7 mouse cellular contexts compared by ENCODE assay signal in the genomic region with DNA sequence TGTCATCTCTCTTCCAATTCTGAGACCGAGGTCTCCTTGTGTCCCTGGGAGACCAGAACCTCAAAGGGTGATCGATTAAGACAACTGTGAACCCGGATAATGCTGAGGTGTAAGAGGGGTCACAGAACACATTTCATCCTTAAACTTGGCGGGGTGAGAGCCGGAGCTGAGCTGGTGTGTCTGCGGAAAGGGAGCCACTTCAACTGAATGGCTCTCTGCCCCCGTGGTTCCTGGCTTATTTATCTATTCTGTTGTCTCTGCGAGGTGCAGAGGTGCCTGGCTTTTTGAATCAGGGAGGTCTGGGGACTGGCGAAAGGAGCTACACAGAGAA. TPM values are rescaled to one million over a fixed set of nuclear protein-coding genes. Genes with fewer than 3 reads are reported as not detected.
DNase-seq lines count a peak whose midpoint lies in the region; ATAC-seq lines count a peak whose summit lies in the region.

No protein-coding gene starts in this region.

- WGBS in lung, embryonic 15.5 days, result 0% methylated on average over 9 of the region's 9 CpGs
- 2% methylated on average over 9 of the region's 9 CpGs for WGBS in embryonic facial prominence, embryonic 14.5 days
- WGBS in midbrain, embryonic 12.5 days, result 5% methylated on average over 9 of the region's 9 CpGs

- H3K9me3 ChIP-seq in lung, embryonic 15.5 days, result no peaks in the 10 kb centered on the region
- H3K9me3 ChIP-seq in embryonic facial prominence, embryonic 14.5 days (ENCODE audit: control insufficient read depth, low read length), result no peaks in the 10 kb centered on the region
- no peaks in the 10 kb centered on the region for H3K9me3 ChIP-seq in midbrain, embryonic 12.5 days

- peak overlapping the region; percentile 72 for H3K9ac ChIP-seq in lung, embryonic 15.5 days
- H3K9ac ChIP-seq in embryonic facial prominence, embryonic 14.5 days (ENCODE audit: low read depth, low read length), result peak overlapping the region; percentile 76
- peak overlapping the region; percentile 62 for H3K9ac ChIP-seq in midbrain, embryonic 12.5 days (replicated peaks)

- no peak for ATAC-seq in lung, embryonic 15.5 days (ENCODE audit: borderline replicate concordance, extremely low read depth, low FRiP score, low TSS enrichment)
- 0 out of 2 replicates have a peak, but pooled peaks have one; percentile 5 for ATAC-seq in embryonic facial prominence, embryonic 14.5 days (ENCODE audit: low read depth)
- ATAC-seq in inflammation-experienced regulatory T-cells, adult 6 months, result peak; percentile 27
- ATAC-seq in midbrain, embryonic 12.5 days (ENCODE audit: low FRiP score, low read depth), result 0 out of 2 replicates have a peak, but pooled peaks have one; percentile 39

- H3K4me2 ChIP-seq in lung, embryonic 15.5 days, result peak overlapping the region; percentile 87
- H3K4me2 ChIP-seq in embryonic facial prominence, embryonic 14.5 days (ENCODE audit: low read depth, low read length), result peak overlapping the region; percentile 90
- H3K4me2 ChIP-seq in midbrain, embryonic 12.5 days (replicated peaks), result peak overlapping the region; percentile 80

- no peaks in the 10 kb centered on the region for H3K36me3 ChIP-seq in lung, embryonic 15.5 days
- no peaks in the 10 kb centered on the region for H3K36me3 ChIP-seq in embryonic facial prominence, embryonic 14.5 days (ENCODE audit: control insufficient read depth, insufficient read depth, low read length)
- no peaks in the 10 kb centered on the region for H3K36me3 ChIP-seq in midbrain, embryonic 12.5 days

- H3K27me3 ChIP-seq in lung, embryonic 15.5 days, result no peaks in the 10 kb centered on the region
- no peaks in the 10 kb centered on the region for H3K27me3 ChIP-seq in embryonic facial prominence, embryonic 14.5 days (replicated peaks; ENCODE audit: control insufficient read depth, insufficient read depth, low read length)
- no peaks in the 10 kb centered on the region for H3K27me3 ChIP-seq in midbrain, embryonic 12.5 days

- peak overlapping the region; percentile 68 for H3K4me3 ChIP-seq in lung, embryonic 15.5 days
- H3K4me3 ChIP-seq in embryonic facial prominence, embryonic 14.5 days (ENCODE audit: low read depth, low read length), result peak overlapping the region; percentile 58
- peak overlapping the region; percentile 52 for H3K4me3 ChIP-seq in midbrain, embryonic 12.5 days

- H3K4me1 ChIP-seq in lung, embryonic 15.5 days, result peaks cover 27% of the 10 kb centered on the region
- no peaks in the 10 kb centered on the region; the same call in 1 of the 2 replicates for H3K4me1 ChIP-seq in embryonic facial prominence, embryonic 14.5 days (ENCODE audit: control insufficient read depth, insufficient read depth, low read length)
- peaks cover 20% of the 10 kb centered on the region for H3K4me1 ChIP-seq in midbrain, embryonic 12.5 days

- DNase-seq in lung, adult 18-20 months, result no peak
- no peak for DNase-seq in embryonic facial prominence, embryonic 14.5 days (ENCODE audit: low spot score)
- DNase-seq in frontal cortex, postnatal 14 days (ENCODE audit: low spot score in 2 of 2), result no peak
- DNase-seq in urinary bladder, adult 18-20 months (ENCODE audit: low spot score in 2 of 2), result no peak

- H3K27ac ChIP-seq in lung, embryonic 15.5 days, result peak overlapping the region; percentile 97
- H3K27ac ChIP-seq in embryonic facial prominence, embryonic 14.5 days (replicated peaks; ENCODE audit: low read depth, low read length), result peak overlapping the region; percentile 67
- no peak overlapping the region for H3K27ac ChIP-seq in midbrain, embryonic 12.5 days (replicated peaks)

RNA-seq across cellular contexts. Expression of a gene that starts 1.5 kb away (rescaled TPM):
- polyA plus RNA-seq in lung, embryonic 15.5 days (2015; fragmentation: Nextera tagmentation; extraction: Ambion mirVana), result 81.8 and 83.7 TPM in 2 replicates
- polyA plus RNA-seq in embryonic facial prominence, embryonic 14.5 days (2014; fragmentation: Nextera tagmentation; extraction: Ambion mirVana), result 31.0 and 36.4 TPM in 2 replicates
- 100 to 1,000 TPM in 1 of 3 experiments, 10 to 100 TPM in 2; 48.2 to 133 (median 87.2) TPM for polyA plus RNA-seq in inflammation-experienced regulatory T-cells, adult 6 months (2017; shearing (Covaris generic))
- 11.2 and 13.9 TPM in 2 replicates for polyA plus RNA-seq in midbrain, embryonic 12.5 days (2016; fragmentation: Nextera tagmentation; extraction: Ambion mirVana)

RNA-seq across cellular contexts. Expression of a gene that starts 12.2 kb away (rescaled TPM):
- polyA plus RNA-seq in lung, embryonic 15.5 days (2015; fragmentation: Nextera tagmentation; extraction: Ambion mirVana), result 0.05 TPM in 1 of 2 replicates, not detected in the other
- 0.06 TPM in 1 of 2 replicates, not detected in the other for polyA plus RNA-seq in embryonic facial prominence, embryonic 14.5 days (2014; fragmentation: Nextera tagmentation; extraction: Ambion mirVana)
- polyA plus RNA-seq in inflammation-experienced regulatory T-cells, adult 6 months (2017; shearing (Covaris generic)), result under 1 TPM; 0.18 to 0.56 (median 0.46) TPM
- not detected in 2 replicates for polyA plus RNA-seq in midbrain, embryonic 12.5 days (2016; fragmentation: Nextera tagmentation; extraction: Ambion mirVana)
